Mouse (Mus musculus) gastrocnemius, postnatal 4 days (tissue): Measurements from ENCODE around the gene Gpank1. TPM values are rescaled to one million over a fixed set of nuclear protein-coding genes. Genes with fewer than 3 reads are reported as not detected.
"Not testable (repeated sequence)": the region's sequence is repeated elsewhere in the genome, so short reads cannot be mapped to it uniquely, and the experiment has no call there.

Source experiments
- DNase-seq, 2 experiments: peaks; one replicate each; pipeline ENCODE4 v3.0.0; 2021 to 2022; ENCODE audit warnings: low spot score in 2 of 2, mixed read lengths in 2 of 2
- total RNA-seq, 2 experiments: library from RNA; stranded (reverse); gene quantifications; 2 replicates each; pipeline ENCODE4 v1.2.3; 2021

Gpank1 gene
- total RNA-seq, 2 experiments from 2014 or later, result 5.6 to 7.4 TPM

DNA sequence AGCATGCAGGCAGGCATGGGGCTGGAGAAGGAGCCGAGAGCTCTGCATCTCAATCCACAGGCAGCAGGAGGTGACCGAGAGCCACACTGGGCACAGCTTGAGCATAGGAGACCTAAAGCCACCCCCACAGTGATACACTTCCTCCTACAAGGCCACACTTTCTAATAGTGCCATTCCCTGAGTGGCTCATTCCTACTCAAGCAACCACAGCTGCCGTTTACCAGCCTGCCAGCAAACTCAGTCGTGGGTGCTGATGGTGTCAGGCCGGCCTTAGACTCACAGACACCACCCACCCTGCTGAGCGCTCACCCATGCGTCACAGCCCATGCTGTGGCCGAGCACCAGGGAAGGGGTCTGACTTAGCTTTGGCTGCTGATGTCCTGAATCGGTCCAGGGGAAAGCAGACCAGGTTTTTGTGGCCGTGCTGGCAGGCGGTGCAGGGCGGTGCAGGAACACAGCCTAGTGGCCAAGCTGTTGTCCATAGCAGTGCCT is 24.0 kb upstream of the Gpank1 start:
- DNase-seq, result no peak

DNA sequence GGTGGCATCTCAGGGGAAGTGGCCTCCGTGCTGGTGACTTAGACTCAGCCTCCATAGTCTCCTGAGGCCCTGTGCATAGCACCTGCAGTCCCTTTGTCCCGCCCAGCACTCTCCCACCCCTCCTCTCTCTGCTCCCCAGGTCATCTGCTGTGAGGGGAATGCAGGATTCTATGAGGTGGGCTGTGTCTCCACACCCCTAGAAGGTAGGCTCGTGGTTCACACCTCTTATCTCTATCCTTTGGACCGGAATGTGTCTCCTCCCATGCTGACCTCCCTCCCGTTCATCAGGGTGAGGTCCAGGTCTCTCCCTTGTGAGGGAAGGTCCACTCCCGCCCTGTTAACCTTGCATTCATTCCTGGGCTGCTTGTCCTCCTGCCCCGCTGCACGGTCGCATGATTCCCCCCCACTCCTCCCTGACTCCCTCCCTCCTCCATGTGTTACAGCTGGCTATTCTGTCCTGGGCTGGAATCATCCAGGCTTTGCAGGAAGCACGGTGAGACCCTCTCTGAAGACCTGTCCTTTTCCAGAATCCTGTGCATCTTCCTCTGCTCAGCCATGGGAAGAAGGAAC is 21.0 kb upstream of the Gpank1 start:
- DNase-seq, result no peak

DNA sequence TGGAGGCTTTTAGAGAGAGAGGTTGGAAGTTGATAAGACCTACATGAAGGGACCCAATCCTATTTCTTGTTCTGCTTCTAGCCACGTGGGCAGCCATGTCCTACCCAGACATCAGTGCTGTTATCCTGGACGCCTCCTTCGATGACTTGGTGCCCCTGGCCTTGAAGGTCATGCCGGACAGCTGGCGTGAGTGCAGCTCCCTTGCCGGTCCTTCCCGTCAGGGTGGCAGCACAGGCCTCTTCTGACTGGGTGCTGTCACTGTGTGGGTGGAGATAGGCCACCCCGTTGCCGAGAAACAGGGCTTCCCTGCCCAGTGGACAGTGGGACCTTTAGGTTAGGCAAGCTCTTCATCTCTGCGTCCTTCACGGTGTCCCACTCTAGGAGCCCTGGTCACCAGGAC is 20.1 kb upstream of the Gpank1 start:
- no peak for DNase-seq

DNA sequence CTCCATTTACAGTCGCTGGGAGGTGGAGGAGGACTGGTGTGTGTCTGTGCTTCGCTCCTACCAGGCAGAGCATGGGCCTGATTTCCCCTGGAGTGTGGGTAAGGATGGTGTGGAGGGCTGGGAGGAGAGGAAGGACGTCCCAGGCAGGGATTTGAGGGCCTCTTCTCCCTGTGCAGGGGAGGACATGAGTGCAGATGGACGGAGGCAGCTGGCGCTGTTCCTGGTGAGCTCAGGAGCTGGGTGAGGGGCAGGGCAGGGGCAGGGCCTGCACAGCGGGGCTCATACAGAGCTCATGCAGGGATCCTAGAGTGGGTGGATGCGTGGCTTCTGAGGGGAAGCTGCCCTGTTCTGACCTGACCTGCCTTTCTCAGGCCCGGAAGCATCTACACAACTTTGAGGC is 19.0 kb upstream of the Gpank1 start:
- no peak for DNase-seq

DNA sequence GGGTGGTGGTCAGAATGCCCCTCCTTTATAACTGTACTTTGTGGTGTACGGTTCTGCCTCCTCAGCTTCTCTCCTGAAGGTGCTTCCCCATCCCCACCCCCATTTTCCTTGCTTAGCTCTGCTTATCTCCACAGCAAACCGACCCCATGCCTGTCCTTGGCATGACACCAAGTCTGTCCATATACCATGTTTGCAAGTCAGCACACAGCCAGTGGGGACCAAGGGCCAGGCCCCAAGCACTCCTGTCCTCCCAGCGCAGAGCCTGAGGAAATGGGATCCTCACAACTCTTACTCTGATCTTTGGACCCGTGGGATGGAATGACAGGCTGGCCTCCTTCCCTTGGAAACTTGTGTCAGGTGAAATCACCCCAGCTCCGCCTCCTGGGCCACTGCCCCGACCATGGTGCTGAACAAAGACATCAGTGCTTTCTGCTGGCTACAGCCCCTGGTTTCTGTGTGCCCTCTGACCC is 18.0 kb upstream of the Gpank1 start:
- DNase-seq, result no peak

DNA sequence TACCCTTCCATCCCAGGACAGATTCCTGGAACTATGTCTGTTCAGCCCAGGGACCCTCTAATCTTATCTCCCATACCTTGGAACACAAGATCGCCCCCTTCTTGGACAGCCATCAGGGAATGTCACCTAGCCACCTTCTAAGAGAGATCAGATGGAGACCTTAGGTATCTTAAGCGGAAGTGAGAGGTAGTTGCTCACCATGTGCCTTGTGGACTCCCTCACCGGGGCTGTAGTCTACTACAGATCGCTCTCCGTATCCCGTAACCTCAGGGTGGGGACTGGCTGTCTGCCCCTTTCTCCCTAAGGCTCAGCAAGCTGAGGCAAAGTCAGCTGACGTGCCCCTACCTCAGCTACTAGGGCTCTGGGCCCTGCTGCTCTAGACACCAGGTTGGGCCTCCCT is 17.2 kb upstream of the Gpank1 start:
- DNase-seq, result no peak

DNA sequence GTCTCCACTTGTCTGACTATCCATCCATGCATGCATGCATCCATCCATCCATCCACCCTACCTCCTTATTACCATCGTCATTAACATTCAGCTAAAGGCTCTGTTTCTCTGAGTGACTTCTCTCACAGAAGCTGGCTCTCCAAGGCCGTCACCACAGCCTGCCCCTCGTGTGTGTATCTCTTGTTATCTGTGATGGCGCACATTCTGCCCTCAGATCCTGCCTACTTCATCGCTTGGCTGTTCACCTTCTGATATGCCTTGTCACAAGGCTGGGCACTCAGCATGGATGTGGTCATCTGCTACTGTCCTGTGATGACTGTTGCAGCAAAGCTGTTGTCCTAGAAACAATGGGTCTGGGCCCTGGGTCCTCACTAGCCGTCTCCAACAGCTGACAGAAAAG is 16.5 kb upstream of the Gpank1 start:
- DNase-seq, result no peak

DNA sequence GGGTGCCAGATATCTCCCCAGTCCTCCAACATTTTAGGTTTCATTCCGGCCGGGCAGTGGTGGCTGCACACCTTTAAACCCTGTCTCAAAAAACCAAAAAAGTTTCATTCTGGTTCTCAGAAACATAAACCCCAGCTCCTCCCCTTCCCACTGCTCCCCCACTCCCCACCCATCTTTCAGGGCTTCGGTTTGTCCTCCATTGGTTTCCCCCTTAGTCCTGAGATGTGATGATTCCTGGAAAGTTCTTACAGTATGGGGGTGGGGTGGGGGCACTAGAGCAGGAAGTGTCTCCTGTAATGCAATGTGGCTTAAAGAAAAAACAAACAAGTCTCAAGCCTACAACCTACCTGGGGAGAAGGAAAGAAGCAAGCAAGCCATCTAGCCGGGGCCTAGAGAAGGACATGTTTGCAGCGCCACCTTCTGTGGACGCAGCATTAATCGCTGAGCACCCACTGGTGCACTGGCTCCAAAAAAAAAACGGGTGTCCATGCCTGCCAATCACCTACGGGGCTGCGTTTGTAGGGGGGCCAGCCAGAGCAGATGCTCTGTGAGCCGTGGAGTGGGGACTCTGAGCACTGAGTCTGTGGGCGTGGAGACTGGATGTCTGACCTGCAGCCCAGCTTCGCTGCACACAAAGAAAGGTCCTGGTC is 15.4 kb upstream of the Gpank1 start:
- DNase-seq, result no peak

DNA sequence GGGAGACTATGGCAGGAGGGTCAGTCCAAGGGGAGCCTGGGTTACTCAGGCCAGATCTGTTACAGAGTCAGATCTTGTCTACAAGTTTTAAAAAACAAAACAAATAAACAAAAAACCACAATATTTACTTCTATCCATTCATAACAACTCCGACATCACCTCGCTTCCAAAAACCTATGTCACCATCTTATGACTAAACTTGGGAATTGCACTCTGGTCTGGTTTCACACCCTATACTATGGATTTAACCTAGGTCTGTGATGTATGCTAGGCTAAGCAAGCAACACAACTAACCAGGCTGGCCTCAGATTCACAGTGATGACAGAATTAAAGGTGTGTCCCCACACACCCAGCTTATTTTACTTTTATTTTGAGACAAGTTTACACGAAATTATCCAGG is 14.7 kb upstream of the Gpank1 start:
- DNase-seq, result no peak

DNA sequence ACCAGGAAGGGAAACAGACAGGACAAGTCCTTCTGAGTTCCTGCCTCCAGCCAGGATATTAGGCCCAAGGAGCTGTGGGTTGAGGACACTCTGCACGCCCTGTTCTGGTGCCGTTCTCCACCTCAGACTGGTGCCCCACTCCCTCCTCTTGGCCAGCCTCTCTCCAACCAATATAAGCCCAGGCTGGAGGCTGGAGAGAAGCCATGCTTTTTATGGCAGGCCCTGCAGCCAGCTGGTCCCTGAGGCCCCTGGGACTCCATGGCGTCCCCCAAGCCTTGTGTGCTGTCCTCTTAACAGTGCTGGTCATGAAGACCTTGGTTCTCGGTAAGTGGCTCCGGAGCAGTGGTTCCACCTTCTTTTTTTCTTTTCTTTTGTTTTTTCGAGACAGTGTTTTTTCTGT is 13.2 kb upstream of the Gpank1 start, which contains the start of gene Ly6g5c:
TSS of gene Ly6g5c (plus strand) at position 183 of the 400 bp plus-strand sequence.
- no peak for DNase-seq

DNA sequence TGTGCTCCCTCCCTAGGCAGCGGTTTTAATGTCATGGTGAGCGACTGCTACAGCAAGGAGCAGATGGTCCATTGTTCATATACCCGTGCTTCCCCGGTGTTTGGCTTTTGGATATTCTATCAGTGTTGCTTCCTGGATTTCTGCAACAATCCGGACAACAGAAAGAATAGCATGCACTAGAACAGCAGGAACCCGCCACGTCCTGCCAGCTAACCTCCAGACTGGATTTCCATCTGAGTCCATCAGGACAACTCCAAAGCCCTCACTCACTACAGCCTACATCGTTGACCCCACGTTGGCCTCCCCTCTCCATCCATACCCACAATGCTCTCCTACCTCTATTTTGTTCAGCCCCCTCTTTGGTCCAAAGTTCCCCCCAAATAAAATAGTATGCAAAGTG is 9.5 kb upstream of the Gpank1 start:
- no peak for DNase-seq

DNA sequence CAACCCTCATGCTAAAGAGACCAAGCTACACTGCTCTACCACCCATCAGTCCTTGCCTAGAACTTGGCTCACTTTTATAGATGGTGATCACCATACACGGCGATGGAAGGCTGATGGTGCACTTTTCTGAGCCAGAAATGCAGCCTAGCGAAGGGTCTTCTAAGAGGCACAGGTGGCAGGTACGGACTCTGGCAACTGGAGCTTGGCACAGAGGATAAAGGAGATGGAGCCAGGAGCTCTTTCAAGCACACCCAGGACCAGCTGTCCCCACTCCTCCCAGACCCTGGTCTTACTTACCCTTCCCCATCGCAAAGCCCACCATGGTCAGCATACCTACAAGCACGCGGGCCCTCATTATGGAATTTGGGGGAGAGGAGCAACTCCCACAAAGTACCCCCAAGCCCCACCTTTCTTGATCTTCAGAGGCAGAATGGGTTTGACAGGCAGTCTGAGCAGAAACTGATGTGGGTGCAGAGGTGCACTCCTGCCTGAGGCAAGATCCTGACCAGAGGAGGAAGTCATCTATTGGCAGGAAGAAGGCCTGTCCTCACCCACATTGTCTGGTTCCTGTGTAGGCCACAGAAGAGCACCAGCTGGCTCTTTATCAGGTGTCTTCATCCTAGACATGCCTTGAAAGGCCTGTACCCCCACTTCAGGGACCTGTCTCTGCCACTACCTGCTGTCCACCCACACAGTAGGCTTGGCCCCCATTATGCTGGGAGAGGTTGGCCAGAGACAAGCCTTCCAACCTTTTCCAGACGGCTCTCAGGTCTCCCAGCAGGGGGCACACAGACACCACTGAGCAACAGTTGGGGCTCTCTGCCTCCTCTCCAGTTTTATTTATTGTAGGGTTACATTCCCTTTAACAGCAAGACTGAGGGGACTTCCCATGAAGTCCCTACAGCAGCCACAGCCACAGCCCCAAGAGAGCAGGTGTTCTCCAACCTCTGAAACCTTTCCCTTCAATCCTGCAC is 5.9 kb upstream of the Gpank1 start, which contains the start of gene Ly6g5b:
TSS of gene Ly6g5b (minus strand) at position 383 of the 974 bp plus-strand sequence.
- DNase-seq, result no peak

DNA sequence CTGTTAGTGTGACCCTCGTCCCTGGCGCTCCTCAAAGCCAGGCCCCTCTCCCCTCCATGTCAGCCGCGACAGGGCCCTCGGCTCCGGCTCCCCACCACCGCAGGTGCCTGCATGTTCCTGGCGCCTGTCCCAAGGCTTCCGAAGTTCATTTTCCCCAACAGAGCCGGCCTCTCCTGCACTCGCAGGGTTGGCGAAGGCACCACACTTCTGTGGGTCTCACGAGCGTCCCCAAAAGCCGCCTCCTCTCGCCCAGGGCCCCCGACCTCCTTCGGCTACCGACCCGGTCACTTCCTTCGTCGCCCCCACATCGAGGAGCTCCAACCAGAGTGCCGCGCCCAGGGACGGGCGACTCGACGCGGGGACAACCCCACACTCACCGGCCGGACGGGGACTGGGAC is 511 bp upstream of the Gpank1 start:
- peak in 1 of 2 experiments; percentile 40 for DNase-seq

DNA sequence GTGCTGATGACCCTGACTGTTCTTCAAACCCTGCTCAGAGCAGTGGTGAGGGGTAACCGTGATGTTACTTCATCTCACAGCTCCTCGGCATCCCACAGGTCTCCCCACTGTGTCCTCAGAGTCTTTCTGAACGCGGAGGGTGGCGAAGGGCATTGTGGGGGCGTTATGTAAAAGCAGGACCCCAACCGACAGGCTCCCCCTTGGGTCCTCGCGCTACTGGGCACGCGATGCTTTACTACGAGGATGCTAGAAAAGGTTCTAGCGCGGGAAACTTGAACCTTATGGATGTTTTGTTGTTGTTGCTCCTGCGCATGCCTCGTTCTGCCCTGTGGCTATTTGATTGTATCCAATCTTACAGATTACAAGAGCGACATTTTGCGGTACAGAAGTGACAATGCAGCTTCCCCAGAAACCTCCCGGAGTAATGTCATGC is 632 bp downstream of the Gpank1 start, which contains the start of gene Csnk2b:
TSS of gene Csnk2b (minus strand) at position 183 of the 433 bp plus-strand sequence.
- peak in 1 of 2 experiments; percentile 58 for DNase-seq

DNA sequence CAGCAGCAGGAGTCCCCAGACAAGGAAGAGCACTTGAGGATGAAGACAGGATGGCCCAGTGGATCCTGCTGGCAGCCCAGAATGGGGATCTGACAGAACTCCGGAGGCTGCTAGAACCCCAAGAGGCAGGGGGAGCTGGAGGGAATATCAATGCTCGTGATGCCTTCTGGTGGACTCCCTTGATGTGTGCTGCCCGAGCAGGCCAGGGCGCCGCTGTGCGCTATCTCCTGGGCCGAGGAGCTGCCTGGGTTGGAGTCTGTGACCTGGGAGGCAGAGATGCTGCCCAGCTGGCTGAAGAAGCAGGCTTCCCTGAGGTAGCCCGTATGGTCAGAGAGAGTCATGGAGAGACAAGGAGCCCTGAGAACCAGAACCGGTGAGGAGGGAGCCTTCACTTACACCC is 2.0 kb downstream of the Gpank1 start:
- DNase-seq, result not testable (repeated sequence)

DNA sequence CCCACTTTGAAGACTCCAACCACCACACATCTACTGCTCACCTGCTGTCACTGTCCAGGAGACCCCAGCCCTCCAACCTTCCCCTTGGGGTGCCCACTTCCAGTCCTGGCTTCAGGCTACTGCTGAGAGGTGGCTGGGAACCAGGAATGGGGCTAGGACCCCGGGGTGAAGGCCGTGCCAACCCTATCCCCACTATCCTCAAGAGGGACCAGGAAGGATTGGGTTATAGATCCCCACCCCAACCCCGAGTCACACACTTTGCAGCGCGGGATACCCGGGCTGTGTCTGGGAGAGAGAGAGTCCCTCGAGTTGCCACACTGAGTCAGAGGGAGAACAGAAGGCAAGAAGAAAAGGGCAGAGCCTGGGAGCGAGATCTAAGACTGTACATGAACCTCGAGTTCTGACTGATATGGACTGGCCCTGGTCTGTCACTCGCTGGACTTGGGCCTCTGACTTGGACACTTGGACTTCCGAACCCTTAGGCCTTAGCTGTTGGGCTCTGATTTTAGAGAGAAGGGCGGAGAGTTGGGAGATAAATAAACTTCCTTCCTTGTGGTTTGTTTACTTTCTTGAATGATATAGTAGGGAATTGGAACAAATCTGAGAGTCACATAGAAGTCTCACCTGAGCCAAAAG is 3.1 kb downstream of the Gpank1 start:
- not testable (repeated sequence) for DNase-seq

DNA sequence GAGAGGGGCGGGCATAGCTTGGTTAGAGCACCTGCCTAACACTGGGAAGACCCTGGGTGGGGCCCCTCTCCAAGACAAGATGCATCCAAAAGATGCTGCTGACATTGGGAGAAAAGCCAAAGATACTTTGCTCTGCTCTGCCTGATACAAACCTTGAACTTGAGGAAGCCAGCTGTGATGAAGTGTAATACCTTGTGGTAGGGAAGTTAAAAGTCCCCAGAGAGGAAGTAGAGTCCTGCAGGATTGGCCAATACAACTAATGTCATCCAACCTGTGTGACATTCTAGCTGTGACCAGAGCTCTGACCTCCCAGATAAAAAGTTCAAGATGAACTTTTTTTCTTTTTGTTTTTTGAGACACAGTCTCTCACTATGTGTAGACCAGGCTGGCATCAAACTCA is 3.8 kb downstream of the Gpank1 start:
- no peak for DNase-seq

DNA sequence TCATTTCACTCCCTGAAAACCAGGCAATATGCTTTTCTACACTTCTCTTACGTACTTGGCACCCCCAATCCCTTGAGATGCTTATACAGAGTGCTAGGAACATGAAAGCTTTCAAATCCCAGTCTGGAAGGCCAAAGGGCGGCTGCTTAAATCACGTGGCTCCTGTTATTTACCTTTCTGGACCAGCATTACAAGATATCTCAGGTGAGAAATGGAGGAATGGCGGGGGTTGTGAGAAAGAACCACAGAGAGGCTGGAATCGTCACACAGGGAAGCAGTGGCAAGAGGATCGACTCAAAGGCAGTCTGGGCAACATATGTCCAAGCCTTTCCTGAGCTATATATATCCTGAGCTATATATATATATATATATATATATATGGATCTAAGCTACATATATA is 4.3 kb downstream of the Gpank1 start:
- no peak for DNase-seq

DNA sequence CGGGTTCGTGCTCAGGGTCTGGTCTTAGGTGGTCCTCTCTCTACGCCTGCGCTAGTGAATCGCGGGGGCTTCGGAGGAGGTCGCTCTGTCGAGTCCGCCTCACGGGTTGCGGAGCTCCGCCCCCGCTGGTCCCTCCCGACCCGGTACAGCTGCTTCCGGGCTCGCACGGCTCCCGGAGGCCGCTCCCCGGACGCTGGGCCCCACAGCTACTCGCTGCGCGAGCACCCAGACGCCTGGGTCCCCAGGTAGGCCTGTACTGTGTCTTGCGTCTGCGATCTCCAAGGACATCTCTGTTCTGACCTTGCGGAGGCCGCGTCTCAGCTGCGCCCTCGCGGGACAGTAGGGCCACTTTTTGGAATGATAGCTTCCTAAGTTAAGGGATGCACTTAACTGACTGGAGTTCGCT is 5.0 kb downstream of the Gpank1 start, which contains the start of gene D17H6S53E:
TSS of gene D17H6S53E (plus strand) at position 168 of the 406 bp plus-strand sequence.
- DNase-seq, result peak; percentile 54 to 77

DNA sequence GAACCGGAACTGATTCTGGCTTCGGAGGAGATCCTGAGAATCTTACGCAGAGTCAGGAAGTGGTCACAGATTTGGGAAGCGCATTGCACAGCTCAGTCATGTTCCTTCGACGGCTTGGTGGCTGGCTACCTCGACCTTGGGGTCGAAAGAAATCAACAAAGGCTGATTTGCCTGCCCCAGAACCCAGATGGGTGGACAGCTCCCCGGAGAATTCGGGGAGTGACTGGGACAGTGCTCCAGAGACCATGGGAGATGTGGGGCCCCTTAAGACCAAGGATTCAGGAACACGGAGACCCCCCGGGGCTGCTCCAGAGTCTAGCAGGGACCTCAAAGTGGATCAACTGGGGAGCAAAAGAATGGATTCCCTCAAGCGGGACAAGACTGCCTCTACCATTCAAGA is 5.8 kb downstream of the Gpank1 start:
- DNase-seq, result no peak

DNA sequence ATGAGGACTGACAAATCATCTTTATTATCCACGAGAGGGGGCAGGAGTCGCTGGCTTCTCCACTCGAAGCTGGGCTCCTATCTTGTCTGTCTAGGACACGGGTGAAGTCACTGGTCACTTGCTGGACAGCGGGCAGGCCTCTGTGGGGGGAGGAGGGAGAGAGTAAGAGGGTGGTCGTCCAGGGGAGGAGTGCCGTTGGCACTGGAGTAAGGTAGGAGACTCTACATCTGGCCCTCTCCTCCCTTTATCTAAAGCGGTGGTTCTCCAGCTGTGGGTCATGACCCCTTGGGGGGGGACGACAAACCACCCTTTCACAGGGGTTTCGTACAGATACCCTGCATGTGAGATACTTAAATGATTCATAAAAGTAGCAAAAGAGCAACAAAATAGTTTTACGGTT is 7.7 kb downstream of the Gpank1 start:
- DNase-seq, result no peak
